Mouse (Mus musculus) midbrain, embryonic 14.5 days (tissue): ENCODE results near the gene Orai3. TPM values are rescaled to one million over a fixed set of nuclear protein-coding genes. Genes with fewer than 3 reads are reported as not detected.
"Not testable (repeated sequence)": the region's sequence is repeated elsewhere in the genome, so short reads cannot be mapped to it uniquely, and the experiment has no call there.

Experiments
- ATAC-seq: fragments of 200-750 bp; cut with Nextera tagmentation; 2 replicates; pipeline ENCODE4 v1.8.0; 2017; ENCODE audit warnings: moderate number of reproducible peaks, moderate library complexity; ENCODE audit not compliant: low FRiP score, low TSS enrichment
- DNase-seq: peaks from one replicate; pipeline ENCODE4 v3.0.0-alpha.2; 2015
- H3K27ac ChIP-seq: fragments of 300-500 bp; sonication (generic); replicated peaks from 2 replicates; pipeline ENCODE4 v1.5.1; 2014; ENCODE audit warnings: mild to moderate bottlenecking, low read depth, low read length, moderate library complexity
- H3K27me3 ChIP-seq: fragments of 300-500 bp; sonication (generic); 2 replicates; pipeline ENCODE4 v1.6.1; 2014; ENCODE audit warnings: low read length, control low read depth, mixed read lengths; ENCODE audit not compliant: control insufficient read depth, insufficient read depth
- H3K36me3 ChIP-seq: fragments of 300-500 bp; sonication (generic); 2 replicates; pipeline ENCODE4 v1.6.1; 2014; ENCODE audit warnings: low read length, control low read depth; ENCODE audit not compliant: control insufficient read depth, insufficient read depth
- H3K4me1 ChIP-seq: fragments of 300-500 bp; sonication (generic); 2 replicates; pipeline ENCODE4 v1.6.1; 2014; ENCODE audit warnings: mild to moderate bottlenecking, antibody characterized with exemption, low read length, control low read depth; ENCODE audit not compliant: control insufficient read depth, insufficient read depth
- H3K4me2 ChIP-seq: fragments of 300-500 bp; sonication (generic); 2 replicates; pipeline ENCODE4 v1.6.1; 2014; ENCODE audit warnings: mild to moderate bottlenecking, low read length, moderate library complexity
- H3K4me3 ChIP-seq: fragments of 300-500 bp; sonication (generic); replicated peaks from 2 replicates; pipeline ENCODE4 v1.5.1; 2014; ENCODE audit warnings: low read depth, low read length
- H3K9ac ChIP-seq: fragments of 300-500 bp; sonication (generic); replicated peaks from 2 replicates; pipeline ENCODE4 v1.6.1; 2014; ENCODE audit warnings: mild to moderate bottlenecking, low read length, moderate library complexity
- H3K9me3 ChIP-seq: fragments of 300-500 bp; sonication (generic); 2 replicates; pipeline ENCODE4 v1.6.1; 2016; ENCODE audit warnings: low read length, control low read depth, mixed read lengths; ENCODE audit not compliant: control insufficient read depth
- WGBS: fragments of 180-500 bp; shearing (Covaris S2); extraction: QIAGEN DNeasy Blood & Tissue Kit; methylation state at CpG from one replicate; pipeline ENCODE4 v1.1.7; 2014; 5-methylcytosine and 5-hydroxymethylcytosine counted together
- polyA plus RNA-seq: library from polyadenylated mRNA; unstranded; fragments of >200 nt; fragmentation: Nextera tagmentation; extraction: Ambion mirVana; gene quantifications from 2 replicates; pipeline ENCODE4 v1.2.1, GENCODE M21; 2014

The Orai3 gene
- polyA plus RNA-seq, 1 experiment from 2014 or later = 3.4 TPM

DNA sequence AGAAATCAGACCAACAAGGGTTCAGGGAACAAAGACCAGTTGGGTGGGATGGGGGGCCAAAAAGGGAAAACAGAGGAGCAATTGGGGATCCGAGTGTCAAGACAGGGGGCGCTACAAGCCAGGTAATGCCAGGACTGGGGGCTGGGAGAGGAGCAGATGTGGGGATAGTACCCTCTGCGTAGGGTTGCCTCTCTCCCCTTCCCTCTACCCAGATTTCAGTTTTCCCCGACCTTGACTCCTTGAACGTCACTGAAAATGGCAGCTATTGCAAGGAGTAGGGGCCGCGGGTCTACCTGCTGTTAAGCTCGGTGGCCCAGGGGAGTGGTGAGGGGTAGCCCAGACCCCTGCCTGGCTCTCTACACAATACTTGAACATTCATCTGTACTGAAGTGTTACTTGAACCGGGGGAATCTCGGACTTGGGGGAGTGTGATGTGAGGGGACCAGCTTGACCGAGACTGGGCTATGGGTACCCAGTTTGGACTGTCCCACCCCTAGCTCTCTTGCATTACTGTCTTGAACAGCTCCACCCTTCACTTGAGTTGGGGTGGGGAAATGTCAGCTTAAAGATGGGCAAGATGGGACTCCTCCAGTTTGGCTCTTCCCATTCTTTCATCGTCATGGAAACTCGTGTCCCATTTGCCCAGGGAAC, 1.1 kb upstream of the Orai3 start:
- H3K4me1 ChIP-seq = peaks cover 23% of the 10 kb centered on the region
- no peaks in the 10 kb centered on the region for H3K27me3 ChIP-seq
- no peak for ATAC-seq
- H3K27ac ChIP-seq = 0 out of 2 replicates have a peak overlapping the region, but pooled peaks have one; percentile 49
- WGBS = 50% methylated on average over 13 of the region's 13 CpGs
- peak overlapping the region; percentile 64; the same call in 1 of the 2 replicates for H3K4me2 ChIP-seq
- no peak overlapping the region for H3K9ac ChIP-seq
- no peak overlapping the region for H3K4me3 ChIP-seq
- no peaks in the 10 kb centered on the region for H3K9me3 ChIP-seq
- no peak for DNase-seq
- H3K36me3 ChIP-seq = peaks cover 51% of the 10 kb centered on the region

DNA sequence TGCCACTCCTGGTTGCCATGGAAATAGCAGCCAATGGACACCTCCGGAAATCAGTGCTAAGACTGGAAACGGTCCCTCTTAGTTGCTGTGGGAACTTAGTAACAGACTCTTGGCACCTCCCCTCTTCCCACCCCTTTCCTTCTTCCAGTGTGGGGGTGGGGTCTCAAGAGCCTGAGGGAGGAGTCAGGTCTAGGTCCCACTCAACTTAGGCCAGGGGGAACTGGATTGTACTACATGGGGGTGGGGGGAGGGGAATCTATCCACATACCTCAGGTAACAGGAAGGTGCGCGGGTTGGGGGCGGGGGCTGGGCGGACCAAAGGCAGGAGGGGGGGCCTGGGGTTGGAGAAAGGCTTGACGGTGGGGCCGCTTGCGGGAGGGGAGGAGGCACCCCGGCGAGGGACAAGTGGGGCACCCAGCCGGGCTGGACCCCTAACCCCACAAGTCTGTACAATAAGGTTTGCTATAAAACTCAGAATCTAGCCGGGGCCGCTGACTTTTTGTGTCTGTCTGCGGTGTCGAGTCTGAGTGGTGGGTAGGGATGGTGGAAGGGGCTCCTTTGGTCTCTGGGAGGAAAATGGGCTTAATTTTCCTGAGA, 520 bp upstream of the Orai3 start:
- ATAC-seq (peak; percentile 82), DNase-seq (peak; percentile 93)
- Histone ChIP-seq H3K9ac (peak overlapping the region; percentile 58; the same call in 1 of the 2 replicates), H3K36me3 (peaks cover 45% of the 10 kb centered on the region), H3K27me3 (no peaks in the 10 kb centered on the region), H3K9me3 (no peaks in the 10 kb centered on the region), H3K27ac (peak overlapping the region; percentile 71), H3K4me1 (peaks cover 23% of the 10 kb centered on the region), H3K4me2 (peak overlapping the region; percentile 64), H3K4me3 (peak overlapping the region; percentile 38)
- WGBS = 2% methylated on average over 16 of the region's 16 CpGs

DNA sequence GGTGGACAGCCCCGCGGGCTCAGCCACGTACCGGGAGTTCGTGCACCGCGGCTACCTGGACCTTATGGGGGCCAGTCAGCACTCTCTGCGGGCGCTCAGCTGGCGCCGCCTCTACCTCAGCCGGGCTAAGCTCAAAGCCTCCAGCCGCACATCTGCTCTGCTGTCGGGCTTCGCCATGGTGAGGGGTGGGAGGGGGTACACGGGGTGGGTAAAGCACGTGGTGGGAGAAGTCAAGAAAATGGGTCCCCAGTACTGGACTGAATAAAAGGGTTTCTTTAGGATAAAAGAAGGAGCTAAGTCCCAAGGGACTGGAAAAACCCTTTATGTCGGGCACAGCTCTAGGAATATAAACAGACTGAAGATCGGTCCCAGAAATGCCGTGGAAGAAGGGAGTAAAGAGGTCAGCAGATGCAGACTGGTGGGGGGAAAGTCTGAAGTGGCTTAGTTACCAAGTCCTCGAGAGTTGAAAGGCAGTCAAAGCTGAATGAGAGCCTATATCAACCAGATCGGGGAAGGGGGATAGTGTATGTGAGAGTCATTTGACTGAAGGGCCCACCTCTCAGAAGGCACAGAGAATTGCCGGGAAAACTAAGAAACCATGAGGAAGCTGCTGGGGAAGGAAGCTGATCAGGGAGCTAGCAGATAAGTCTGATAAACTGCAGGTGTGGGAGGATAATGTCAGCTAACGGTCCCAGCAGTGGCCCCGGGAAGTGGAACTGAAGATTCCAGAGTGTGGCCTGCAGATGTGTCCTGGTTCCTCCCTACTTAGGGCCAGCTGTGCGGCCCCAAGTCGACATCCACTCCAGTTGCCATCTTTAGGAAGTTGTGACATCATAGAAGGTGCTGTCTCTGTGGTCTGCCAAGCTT, 657 bp downstream of the Orai3 start:
- Histone ChIP-seq H3K9ac (peak overlapping the region; percentile 58), H3K4me3 (peak overlapping the region; percentile 38), H3K27ac (peak overlapping the region; percentile 71; the same call in 1 of the 2 replicates), H3K36me3 (peaks cover 33% of the 10 kb centered on the region), H3K4me1 (peaks cover 23% of the 10 kb centered on the region), H3K27me3 (no peaks in the 10 kb centered on the region), H3K4me2 (peak overlapping the region; percentile 64), H3K9me3 (no peaks in the 10 kb centered on the region)
- ATAC-seq (peak; percentile 46), DNase-seq (peak; percentile 60)
- WGBS = 7% methylated on average over 27 of the region's 27 CpGs

DNA sequence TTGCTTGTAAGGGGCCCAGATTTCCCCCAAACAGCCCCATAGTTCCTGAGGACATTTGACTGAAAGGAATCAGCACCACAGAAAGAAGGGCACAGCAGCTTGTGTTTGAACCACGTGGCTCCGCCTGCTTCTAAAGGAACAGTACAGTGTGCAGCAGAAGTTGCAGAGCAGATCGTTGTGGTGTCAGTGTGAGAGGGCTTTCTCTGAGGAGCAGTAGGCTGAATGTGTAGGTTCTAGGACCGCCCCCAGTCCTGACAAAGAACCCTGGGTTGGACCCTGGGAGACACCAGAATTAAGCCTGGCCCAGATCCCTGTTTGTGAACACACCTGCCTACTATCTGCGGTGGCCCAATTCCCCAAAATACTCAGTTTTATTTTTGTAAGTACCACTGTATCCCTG, 1.6 kb downstream of the Orai3 start:
- 78% methylated on average over 5 of the region's 5 CpGs for WGBS
- Histone ChIP-seq H3K27me3 (no peaks in the 10 kb centered on the region), H3K4me2 (no peak overlapping the region), H3K4me1 (peaks cover 23% of the 10 kb centered on the region), H3K4me3 (no peak overlapping the region), H3K27ac (no peak overlapping the region), H3K9me3 (no peaks in the 10 kb centered on the region), H3K9ac (no peak overlapping the region), H3K36me3 (peaks cover 23% of the 10 kb centered on the region)
- no peak for ATAC-seq
- peak; percentile 13 for DNase-seq

DNA sequence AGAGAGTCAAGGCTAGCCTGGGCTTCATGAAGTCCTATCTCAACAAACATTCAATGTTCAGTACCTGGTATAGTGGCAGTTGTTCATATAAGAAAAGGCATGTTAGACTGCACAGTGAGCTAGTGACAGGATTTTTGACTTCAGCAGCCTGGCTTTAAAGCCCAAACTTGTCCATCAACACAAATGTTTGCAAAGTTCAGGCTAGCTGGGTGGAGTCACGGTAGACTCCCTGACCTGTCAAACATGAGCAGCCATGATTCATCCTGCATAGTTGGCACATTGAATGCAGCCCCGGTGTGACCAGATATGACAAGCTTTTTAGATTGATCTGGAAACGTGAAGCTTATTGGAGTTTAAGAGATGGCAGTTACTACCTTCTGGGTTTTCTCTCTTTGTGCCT, 2.5 kb downstream of the Orai3 start:
- peaks cover 23% of the 10 kb centered on the region for H3K4me1 ChIP-seq
- no peaks in the 10 kb centered on the region for H3K27me3 ChIP-seq
- no peak overlapping the region for H3K27ac ChIP-seq
- ATAC-seq = no peak
- H3K36me3 ChIP-seq = peaks cover 17% of the 10 kb centered on the region
- no peak overlapping the region for H3K9ac ChIP-seq
- WGBS = 87% methylated on average over 3 of the region's 3 CpGs
- no peak for DNase-seq
- H3K4me2 ChIP-seq = no peak overlapping the region
- no peak overlapping the region for H3K4me3 ChIP-seq
- H3K9me3 ChIP-seq = no peaks in the 10 kb centered on the region

DNA sequence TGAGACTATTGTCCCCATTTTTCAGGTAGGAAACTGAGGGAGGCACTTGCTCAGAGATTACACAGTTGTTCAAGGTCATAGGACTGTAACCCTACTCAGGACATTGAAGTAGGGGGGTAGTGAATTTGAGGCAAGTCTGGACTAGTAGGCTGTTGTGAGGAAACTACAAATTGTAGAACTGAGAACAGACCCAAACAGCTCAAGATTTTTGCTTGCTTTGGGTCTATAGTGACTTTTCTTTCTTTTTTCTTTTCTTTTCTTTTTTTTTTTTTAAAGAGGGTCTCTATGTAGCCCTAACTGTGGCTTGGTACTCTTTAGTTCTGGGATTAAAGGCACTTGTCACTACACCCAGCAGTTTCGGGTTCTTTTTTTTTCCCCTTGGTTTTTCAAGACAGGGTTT, 2.9 kb downstream of the Orai3 start:
- DNase-seq = no peak

DNA sequence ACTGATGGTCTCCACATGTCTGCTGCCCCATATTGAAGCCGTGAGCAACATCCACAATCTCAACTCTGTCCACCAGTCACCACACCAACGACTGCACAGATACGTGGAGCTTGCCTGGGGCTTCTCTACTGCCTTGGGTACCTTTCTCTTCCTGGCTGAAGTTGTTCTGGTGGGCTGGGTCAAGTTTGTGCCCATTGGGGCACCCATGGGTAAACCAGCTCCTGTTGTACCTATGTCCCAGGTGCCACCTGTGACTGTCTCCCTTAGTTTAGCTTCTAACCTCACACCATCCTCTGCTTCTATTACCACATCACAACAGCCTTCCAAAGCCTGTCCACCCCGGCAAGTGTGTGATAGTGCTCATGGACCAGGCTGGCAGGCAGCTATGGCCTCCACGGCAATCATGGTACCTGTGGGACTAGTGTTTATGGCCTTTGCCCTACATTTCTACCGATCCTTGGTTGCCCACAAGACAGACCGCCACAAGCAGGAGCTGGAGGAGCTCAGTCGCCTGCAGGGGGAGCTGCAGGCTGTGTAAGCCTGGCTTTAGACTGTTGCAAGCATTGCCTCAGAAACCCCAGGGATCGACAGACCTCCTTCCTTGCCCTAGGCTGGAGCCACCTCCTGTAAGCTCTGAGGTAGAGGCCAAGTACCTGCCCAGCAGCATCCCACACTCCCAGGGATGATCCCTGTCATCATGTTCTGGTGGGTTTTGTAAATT, 4.2 kb downstream of the Orai3 start:
- peak; percentile 77 for DNase-seq
- Histone ChIP-seq H3K4me1 (peaks cover 25% of the 10 kb centered on the region), H3K36me3 (no peaks in the 10 kb centered on the region), H3K9ac (no peak overlapping the region), H3K27ac (no peak overlapping the region), H3K4me3 (no peak overlapping the region), H3K9me3 (no peaks in the 10 kb centered on the region), H3K27me3 (no peaks in the 10 kb centered on the region), H3K4me2 (no peak overlapping the region)
- ATAC-seq = no peak
- WGBS = 42% methylated on average over 9 of the region's 9 CpGs

More for the DNA sequence above, 2.9 kb downstream of the Orai3 start:
- no peak overlapping the region for H3K4me3 ChIP-seq
- H3K27ac ChIP-seq = no peak overlapping the region
- peaks cover 23% of the 10 kb centered on the region for H3K4me1 ChIP-seq
- no peak for ATAC-seq
- H3K36me3 ChIP-seq = peaks cover 12% of the 10 kb centered on the region
- no peaks in the 10 kb centered on the region for H3K27me3 ChIP-seq
- no peak overlapping the region for H3K9ac ChIP-seq
- H3K4me2 ChIP-seq = no peak overlapping the region
- H3K9me3 ChIP-seq = no peaks in the 10 kb centered on the region
- 76% methylated on average over 1 of the region's 1 CpGs for WGBS

DNA sequence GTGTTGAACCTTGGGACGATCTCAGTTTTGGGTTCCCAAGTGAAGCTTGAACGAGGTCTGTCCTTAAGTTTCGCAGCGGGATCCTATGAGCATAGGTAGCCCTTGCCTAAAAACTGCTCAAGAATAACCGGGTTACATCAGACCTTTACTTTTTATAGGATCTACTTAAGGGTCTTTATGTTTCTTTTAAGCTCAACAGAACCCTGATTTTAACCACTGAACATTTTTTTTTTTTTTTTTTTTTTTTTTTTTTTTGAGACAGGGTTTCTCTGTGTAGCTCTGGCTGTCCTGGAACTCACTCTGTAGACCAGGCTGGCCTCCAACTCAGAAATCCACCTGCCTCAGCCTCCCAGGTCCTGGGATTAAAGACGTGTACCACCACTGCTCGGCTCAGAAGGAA, 6.2 kb downstream of the Orai3 start:
- DNase-seq, H3K27me3 ChIP-seq, H3K4me1 ChIP-seq, ATAC-seq, H3K9me3 ChIP-seq: not testable (repeated sequence)
- peak overlapping the region; percentile 89 for H3K4me3 ChIP-seq
- H3K36me3 ChIP-seq = peaks cover 19% of the 10 kb centered on the region
- peak overlapping the region; percentile 91; the same call in 1 of the 2 replicates for H3K9ac ChIP-seq
- peak overlapping the region; percentile 95 for H3K27ac ChIP-seq
- 69% methylated on average over 7 of the region's 7 CpGs for WGBS
- peak overlapping the region; percentile 66 for H3K4me2 ChIP-seq
